Mouse (Mus musculus): ENCODE measurements around the gene Rhbdd3.

DNA sequence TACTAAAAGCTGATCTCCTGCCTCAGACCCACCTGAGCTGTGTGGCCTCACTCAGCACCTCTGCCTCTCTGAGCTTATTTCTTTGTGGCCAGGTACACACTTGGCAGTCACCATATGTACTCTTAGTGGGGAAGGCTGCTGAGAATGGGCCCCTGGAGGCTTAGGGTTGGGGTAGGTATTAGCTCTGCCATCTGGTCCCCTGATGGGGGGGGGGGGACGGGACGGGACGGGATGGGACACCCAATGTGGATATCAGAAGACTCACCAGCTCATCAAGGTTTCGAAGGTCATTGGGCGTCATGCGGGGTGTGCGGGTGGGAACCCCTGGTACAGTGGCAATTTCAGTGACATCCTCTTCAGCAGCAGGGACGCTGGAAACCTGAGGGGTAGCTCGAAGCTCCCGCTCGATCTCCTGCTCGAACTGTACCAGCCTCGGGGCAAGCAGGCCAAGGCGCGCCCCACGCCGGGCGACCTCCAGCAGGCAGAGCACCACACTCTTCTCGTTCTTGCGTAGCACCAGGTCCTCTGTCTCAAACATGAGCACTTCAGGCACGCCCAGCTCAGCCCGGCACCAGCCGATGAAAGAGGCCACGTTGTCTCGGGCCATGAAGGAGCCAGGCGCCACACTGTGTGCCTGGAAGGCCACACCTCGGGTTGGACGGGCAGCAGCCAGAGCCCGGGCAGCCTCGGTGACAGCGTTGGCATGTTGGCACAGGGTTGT, 35.0 kb upstream of the Rhbdd3 start:
- TF ChIP-seq TAL1 (conservative IDR thresholded peaks at IDR 0.05; ENCODE audit: low read depth, low read length) (no peak), CTCF (IDR thresholded peaks at IDR 0.05; ENCODE audit: low read depth, low read length) (no peak), GATA2 (IDR thresholded peaks at IDR 0.05; ENCODE audit: borderline replicate concordance, low read depth, low read length) (no peak)
